Mouse (Mus musculus) ES-Bruce4 (cell line): Measurements from ENCODE around the gene Lrrc72. TPM values are rescaled to one million over a fixed set of nuclear protein-coding genes. Genes with fewer than 3 reads are reported as not detected.

Source experiments
- H3K27ac ChIP-seq: 2 replicates; pipeline ENCODE4 v1.5.1; 2012; ENCODE audit warnings: low read length, inconsistent platforms; ENCODE audit not compliant: insufficient read depth
- H3K27me3 ChIP-seq: 2 replicates; pipeline ENCODE4 v1.6.1; 2012; ENCODE audit warnings: mild to moderate bottlenecking, low read length, inconsistent platforms; ENCODE audit not compliant: control insufficient read depth, poor library complexity, insufficient read depth, severe bottlenecking
- H3K36me3 ChIP-seq: 2 replicates; pipeline ENCODE4 v1.6.1; 2012; ENCODE audit warnings: inconsistent platforms, mild to moderate bottlenecking, low read length, moderate library complexity; ENCODE audit not compliant: control insufficient read depth, poor library complexity, insufficient read depth, severe bottlenecking
- H3K4me1 ChIP-seq: one replicate; pipeline ENCODE4 v1.8.1; 2011; ENCODE audit warnings: low read length; ENCODE audit not compliant: control insufficient read depth, insufficient read depth
- H3K4me3 ChIP-seq: 2 replicates; pipeline ENCODE4 v1.5.1; 2011; ENCODE audit warnings: low read depth, mild to moderate bottlenecking, low read length
- H3K9ac ChIP-seq: 2 replicates; pipeline ENCODE4 v1.6.1; 2012; ENCODE audit warnings: low read depth, mild to moderate bottlenecking, inconsistent platforms; ENCODE audit not compliant: poor library complexity, severe bottlenecking
- H3K9me3 ChIP-seq: replicated peaks from 2 replicates; pipeline ENCODE4 v1.6.1; 2012; ENCODE audit warnings: mild to moderate bottlenecking, low read length, inconsistent platforms; ENCODE audit not compliant: control insufficient read depth, poor library complexity, insufficient read depth, severe bottlenecking
- CTCF ChIP-seq: IDR thresholded peaks from one replicate; pipeline ENCODE4 v1.8.1; 2011; ENCODE audit warnings: low read depth, low read length
- EP300 ChIP-seq: IDR thresholded peaks from 2 replicates; pipeline ENCODE4 v1.6.1; 2011; ENCODE audit warnings: low read depth, low read length; ENCODE audit not compliant: insufficient read depth
- POLR2A ChIP-seq: IDR thresholded peaks from one replicate; pipeline ENCODE4 v1.8.1; 2011; ENCODE audit warnings: low read length; ENCODE audit not compliant: insufficient read depth
- polyA plus RNA-seq: library from polyadenylated mRNA; stranded (reverse); fragments of >200 nt; gene quantifications from 2 replicates; pipeline ENCODE4 v1.2.4, GENCODE M21; 2011; ENCODE audit warnings: low read depth; ENCODE audit not compliant: missing spikeins, insufficient read depth, insufficient read length

The Lrrc72 gene
- polyA plus RNA-seq, 1 experiment, result not detected

DNA sequence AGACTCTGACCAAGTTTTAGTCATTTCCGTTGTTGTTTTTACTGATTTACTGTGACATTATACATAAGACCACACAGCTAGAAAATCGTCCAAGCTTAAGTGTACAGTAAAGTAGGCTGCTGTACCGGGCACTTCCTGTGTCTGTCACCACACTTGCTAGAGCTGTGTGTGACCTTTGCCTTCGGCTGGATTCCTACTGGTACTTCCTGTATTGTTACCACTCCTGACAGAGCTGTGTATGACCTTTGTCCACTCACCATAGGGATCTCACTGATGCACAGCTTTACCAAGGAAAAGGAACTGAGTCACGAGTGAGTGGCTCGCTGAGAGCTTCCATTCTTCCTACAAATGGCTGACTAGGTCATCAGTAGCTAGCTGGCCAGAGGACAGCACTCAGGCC is 66.1 kb downstream of the Lrrc72 start:
- H3K27ac ChIP-seq, result no peak overlapping the region
- H3K4me1 ChIP-seq, result no peaks in the 10 kb centered on the region
- H3K9ac ChIP-seq, result no peak overlapping the region
- peaks cover 2% of the 10 kb centered on the region; the same call in 1 of the 2 replicates for H3K36me3 ChIP-seq
- TF ChIP-seq EP300 (no peak), CTCF (no peak), POLR2A (no peak)
- H3K4me3 ChIP-seq, result no peak overlapping the region
- no peaks in the 10 kb centered on the region for H3K9me3 ChIP-seq
- no peaks in the 10 kb centered on the region for H3K27me3 ChIP-seq

DNA sequence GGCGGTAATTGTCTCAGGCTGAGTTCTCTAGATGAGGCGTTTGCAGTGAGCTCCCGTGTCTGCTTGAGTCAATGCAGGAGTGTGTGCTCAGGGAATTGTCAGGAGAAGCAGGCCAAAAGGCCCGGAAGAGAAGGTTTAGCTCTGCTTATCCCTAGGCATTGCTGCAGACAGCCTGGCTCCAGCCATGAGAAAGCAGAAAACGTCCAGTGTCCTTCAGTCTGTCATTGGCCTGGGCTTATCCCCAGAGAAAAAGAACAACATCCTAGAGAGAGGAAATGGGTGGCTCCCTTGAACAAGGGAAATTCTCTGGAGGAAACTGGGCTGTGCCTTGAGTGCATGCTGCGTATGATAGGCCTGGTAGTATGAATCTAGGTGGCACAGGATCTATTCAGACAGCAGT is 70.6 kb downstream of the Lrrc72 start:
- Histone ChIP-seq H3K36me3 (peaks cover 2% of the 10 kb centered on the region; the same call in 1 of the 2 replicates), H3K9ac (no peak overlapping the region), H3K4me3 (no peak overlapping the region)

GRCm38 (mm10) chr12:36177227-36177626 is 76.0 kb downstream of the Lrrc72 start:
- Histone ChIP-seq H3K27me3 (no peaks in the 10 kb centered on the region), H3K9ac (no peak overlapping the region), H3K36me3 (no peaks in the 10 kb centered on the region; the same call in 1 of the 2 replicates), H3K4me3 (no peak overlapping the region), H3K9me3 (no peaks in the 10 kb centered on the region), H3K4me1 (no peaks in the 10 kb centered on the region), H3K27ac (no peak overlapping the region)
- TF ChIP-seq EP300 (no peak), POLR2A (no peak), CTCF (no peak)

More for the DNA sequence above, 70.6 kb downstream of the Lrrc72 start:
- H3K4me1 ChIP-seq, result no peaks in the 10 kb centered on the region
- H3K27me3 ChIP-seq, result no peaks in the 10 kb centered on the region
- TF ChIP-seq CTCF, result no peak
- no peak for TF ChIP-seq POLR2A
- TF ChIP-seq EP300, result no peak
- no peak overlapping the region for H3K27ac ChIP-seq
- no peaks in the 10 kb centered on the region for H3K9me3 ChIP-seq

DNA sequence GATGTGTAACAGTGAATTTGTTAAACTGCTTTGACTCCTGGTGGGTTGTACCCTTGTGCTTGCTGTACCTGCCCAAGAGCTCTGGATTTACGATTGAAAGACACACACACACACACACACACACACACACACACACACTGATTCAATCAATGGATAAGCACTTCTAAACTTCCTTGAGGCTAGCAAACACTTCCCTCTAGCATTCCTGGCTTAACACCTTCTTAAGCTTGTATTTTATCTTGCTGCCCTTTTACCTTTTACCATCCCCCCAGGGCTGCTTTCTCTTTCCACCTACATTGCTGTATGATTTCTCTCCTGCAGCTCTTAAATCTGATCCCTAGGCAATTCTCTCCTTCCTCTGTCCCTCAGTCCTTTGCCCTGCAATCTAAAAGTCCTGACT is 87.9 kb downstream of the Lrrc72 start:
- H3K9me3 ChIP-seq, result no peaks in the 10 kb centered on the region
- TF ChIP-seq EP300 (no peak), POLR2A (no peak)
- H3K27me3 ChIP-seq, result no peaks in the 10 kb centered on the region
- no peaks in the 10 kb centered on the region for H3K36me3 ChIP-seq
- no peak overlapping the region for H3K27ac ChIP-seq
- H3K4me3 ChIP-seq, result no peak overlapping the region
- no peak overlapping the region for H3K9ac ChIP-seq
- peaks cover 3% of the 10 kb centered on the region for H3K4me1 ChIP-seq

DNA sequence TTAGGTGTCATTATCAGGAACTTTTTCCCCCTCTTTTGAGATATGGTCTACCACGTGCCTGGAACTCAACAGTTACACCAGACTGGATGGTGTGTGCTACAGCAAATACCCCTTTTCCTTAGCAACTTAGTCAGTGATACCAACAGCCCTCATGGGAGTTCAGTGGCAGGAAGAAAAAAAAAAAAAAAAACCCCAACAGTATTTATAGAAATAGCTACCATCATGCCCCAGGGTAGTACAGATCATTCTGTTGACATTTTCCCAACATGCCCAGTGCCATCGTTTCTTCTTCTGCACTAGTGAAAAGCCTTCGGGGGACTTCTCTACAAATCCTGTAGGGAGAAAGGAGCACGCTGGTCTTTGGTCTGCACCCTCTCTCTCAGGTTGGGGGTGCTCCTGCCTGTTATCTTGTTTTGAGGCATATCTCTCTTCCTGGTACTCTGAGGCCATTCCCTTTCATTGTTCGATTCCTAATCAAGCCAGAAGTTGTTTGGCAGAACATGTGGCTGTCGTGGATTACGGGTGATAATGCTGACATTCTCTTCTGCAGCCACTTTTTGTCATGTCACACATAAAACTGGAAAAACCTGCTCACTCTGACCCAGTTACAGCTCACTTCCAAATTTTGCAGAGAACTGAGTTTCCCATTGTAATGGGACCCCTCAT is 88.9 kb downstream of the Lrrc72 start:
- Histone ChIP-seq H3K36me3 (no peaks in the 10 kb centered on the region), H3K27ac (no peak overlapping the region), H3K4me1 (peaks cover 3% of the 10 kb centered on the region), H3K27me3 (no peaks in the 10 kb centered on the region), H3K9ac (no peak overlapping the region), H3K4me3 (no peak overlapping the region), H3K9me3 (no peaks in the 10 kb centered on the region)
- TF ChIP-seq EP300 (no peak), POLR2A (no peak), CTCF (no peak)

Other genes with a start within 250 kb of the Lrrc72 start
- 37.8 and 41.2 TPM in 2 replicates for gene Tspan13, start 210.9 kb downstream of the Lrrc72 start, polyA plus RNA-seq
- gene Ankmy2, start 96.3 kb downstream of the Lrrc72 start, polyA plus RNA-seq, result 20.1 and 25.1 TPM in 2 replicates
- gene Bzw2, start 95.3 kb downstream of the Lrrc72 start, polyA plus RNA-seq, result 167 and 190 TPM in 2 replicates
- gene Sostdc1, start 60.7 kb upstream of the Lrrc72 start, polyA plus RNA-seq, result not detected in 2 replicates
- gene Ispd, start 128.1 kb upstream of the Lrrc72 start, polyA plus RNA-seq, result 0.65 and 1.2 TPM in 2 replicates
- gene D630036H23Rik, start 128.8 kb upstream of the Lrrc72 start, polyA plus RNA-seq, result not detected in 2 replicates